Mouse (Mus musculus) layer of hippocampus, postnatal 10 days (tissue): ENCODE measurements around the gene Sprr2a2. TPM values are rescaled to one million over a fixed set of nuclear protein-coding genes. Genes with fewer than 3 reads are reported as not detected.
"Not testable (repeated sequence)": the region's sequence is repeated elsewhere in the genome, so short reads cannot be mapped to it uniquely, and the experiment has no call there.

Experiments used
- DNase-seq, 2 experiments: peaks; one replicate each; pipeline ENCODE4 v3.0.0; 2021; ENCODE audit warnings: low spot score in 2 of 2
- long read RNA-seq: library from polyadenylated mRNA; stranded (forward); transcript quantifications from one replicate; pipeline ENCODE4 v2.0.0, GENCODE M21; 2023
- total RNA-seq, 2 experiments: library from RNA; stranded (reverse); gene quantifications; 2 replicates each; pipeline ENCODE4 v1.2.3; 2021

The Sprr2a2 gene
- total RNA-seq: not detected
- long read RNA-seq: 0 reads

- not testable (repeated sequence) for DNase-seq
These were observed at the start of gene Sprr2a2, which contains the start of gene Sprr2a1 for GRCm38 (mm10) chr3:92215569-92215968. TSS of gene Sprr2a2 (plus strand) at chr3:92215920. TSS of gene Sprr2a1 (plus strand) at chr3:92215799.

- DNase-seq: no peak
These were observed 45.9 kb upstream of the Sprr2a2 start for GRCm38 (mm10) chr3:92169847-92170246.

- DNase-seq: no peak
These were observed 38.8 kb upstream of the Sprr2a2 start for GRCm38 (mm10) chr3:92176880-92177279.

GRCm38 (mm10) chr3:92195512-92196200 is 20.1 kb upstream of the Sprr2a2 start:
- no peak for DNase-seq

GRCm38 (mm10) chr3:92211133-92211925 is 4.4 kb upstream of the Sprr2a2 start:
- DNase-seq: not testable (repeated sequence)

- DNase-seq: not testable (repeated sequence)
These were observed 3.7 kb upstream of the Sprr2a2 start for GRCm38 (mm10) chr3:92212059-92212458.

GRCm38 (mm10) chr3:92213651-92214050 is 2.1 kb upstream of the Sprr2a2 start:
- DNase-seq: not testable (repeated sequence)

- DNase-seq: not testable (repeated sequence)
These were observed 3.3 kb downstream of the Sprr2a2 start for GRCm38 (mm10) chr3:92219031-92219430.

GRCm38 (mm10) chr3:92223708-92224107 is 8.0 kb downstream of the Sprr2a2 start:
- not testable (repeated sequence) for DNase-seq

GRCm38 (mm10) chr3:92227410-92227809 is 11.7 kb downstream of the Sprr2a2 start:
- DNase-seq: not testable (repeated sequence)

GRCm38 (mm10) chr3:92236463-92237189 is 20.9 kb downstream of the Sprr2a2 start:
- DNase-seq: not testable (repeated sequence)

GRCm38 (mm10) chr3:92238736-92239135 is 23.0 kb downstream of the Sprr2a2 start:
- DNase-seq: not testable (repeated sequence)

GRCm38 (mm10) chr3:92239197-92239596 is 23.5 kb downstream of the Sprr2a2 start:
- not testable (repeated sequence) for DNase-seq

GRCm38 (mm10) chr3:92244833-92245232 is 29.1 kb downstream of the Sprr2a2 start:
- not testable (repeated sequence) for DNase-seq

- DNase-seq: not testable (repeated sequence)
These were observed 30.5 kb downstream of the Sprr2a2 start for GRCm38 (mm10) chr3:92246245-92246644.

- DNase-seq: not testable (repeated sequence)
These were observed 32.8 kb downstream of the Sprr2a2 start for GRCm38 (mm10) chr3:92248494-92248893.

- not testable (repeated sequence) for DNase-seq
These were observed 34.7 kb downstream of the Sprr2a2 start for GRCm38 (mm10) chr3:92250450-92250849.

- DNase-seq: not testable (repeated sequence)
These were observed 38.1 kb downstream of the Sprr2a2 start for GRCm38 (mm10) chr3:92253860-92254259.

- not testable (repeated sequence) for DNase-seq
These were observed 42.8 kb downstream of the Sprr2a2 start for GRCm38 (mm10) chr3:92258526-92258925.

- not testable (repeated sequence) for DNase-seq
These were observed 47.7 kb downstream of the Sprr2a2 start for GRCm38 (mm10) chr3:92263462-92263861.

- not testable (repeated sequence) for DNase-seq
These were observed 55.8 kb downstream of the Sprr2a2 start for GRCm38 (mm10) chr3:92271414-92271985.
